Mouse (Mus musculus): ENCODE results near the gene Tbc1d4. TPM values are rescaled to one million over a fixed set of nuclear protein-coding genes. Genes with fewer than 3 reads are reported as not detected.

Tbc1d4 gene
- polyA plus RNA-seq, 1 experiment, result 1.6 TPM

GRCm38 (mm10) chr14:101602851-101603250, 6.1 kb downstream of the Tbc1d4 start:
- Histone ChIP-seq H3K27me3 (ENCODE audit: control insufficient read depth, insufficient read depth, low read length, poor library complexity, severe bottlenecking) (no peaks in the 10 kb centered on the region), H3K9me3 (replicated peaks; ENCODE audit: control insufficient read depth, insufficient read depth, low read length, poor library complexity, severe bottlenecking) (no peaks in the 10 kb centered on the region), H3K27ac (ENCODE audit: insufficient read depth, low read length) (no peak overlapping the region), H3K4me1 (ENCODE audit: control insufficient read depth, insufficient read depth, low read length) (no peaks in the 10 kb centered on the region), H3K9ac (ENCODE audit: low read depth, poor library complexity, severe bottlenecking) (no peak overlapping the region), H3K36me3 (ENCODE audit: control insufficient read depth, insufficient read depth, low read length, poor library complexity, severe bottlenecking) (no peaks in the 10 kb centered on the region), H3K4me3 (ENCODE audit: low read depth, low read length) (no peak overlapping the region)
- TF ChIP-seq EP300 (IDR thresholded peaks at IDR 0.05; ENCODE audit: insufficient read depth, low read depth, low read length), result no peak
- no peak for TF ChIP-seq CTCF (IDR thresholded peaks at IDR 0.05; ENCODE audit: low read depth, low read length)
- no peak for TF ChIP-seq POLR2A (IDR thresholded peaks at IDR 0.05; ENCODE audit: insufficient read depth, low read length)

GRCm38 (mm10) chr14:101597096-101597715, 11.8 kb downstream of the Tbc1d4 start:
- TF ChIP-seq EP300 (IDR thresholded peaks at IDR 0.05; ENCODE audit: insufficient read depth, low read depth, low read length) (no peak), POLR2A (IDR thresholded peaks at IDR 0.05; ENCODE audit: insufficient read depth, low read length) (no peak), CTCF (IDR thresholded peaks at IDR 0.05; ENCODE audit: low read depth, low read length) (no peak)
- Histone ChIP-seq H3K9me3 (replicated peaks; ENCODE audit: control insufficient read depth, insufficient read depth, low read length, poor library complexity, severe bottlenecking) (no peaks in the 10 kb centered on the region), H3K4me3 (ENCODE audit: low read depth, low read length) (no peak overlapping the region), H3K36me3 (ENCODE audit: control insufficient read depth, insufficient read depth, low read length, poor library complexity, severe bottlenecking) (no peaks in the 10 kb centered on the region), H3K9ac (ENCODE audit: low read depth, poor library complexity, severe bottlenecking) (no peak overlapping the region), H3K27ac (ENCODE audit: insufficient read depth, low read length) (no peak overlapping the region), H3K4me1 (ENCODE audit: control insufficient read depth, insufficient read depth, low read length) (no peaks in the 10 kb centered on the region), H3K27me3 (ENCODE audit: control insufficient read depth, insufficient read depth, low read length, poor library complexity, severe bottlenecking) (no peaks in the 10 kb centered on the region)

- H3K27ac ChIP-seq (ENCODE audit: insufficient read depth, low read length), result no peak overlapping the region
- no peak for TF ChIP-seq POLR2A (IDR thresholded peaks at IDR 0.05; ENCODE audit: insufficient read depth, low read length)
- no peak for TF ChIP-seq CTCF (IDR thresholded peaks at IDR 0.05; ENCODE audit: low read depth, low read length)
- no peak for TF ChIP-seq EP300 (IDR thresholded peaks at IDR 0.05; ENCODE audit: insufficient read depth, low read depth, low read length)
- no peaks in the 10 kb centered on the region for H3K9me3 ChIP-seq (replicated peaks; ENCODE audit: control insufficient read depth, insufficient read depth, low read length, poor library complexity, severe bottlenecking)
- H3K9ac ChIP-seq (ENCODE audit: low read depth, poor library complexity, severe bottlenecking), result no peak overlapping the region
- H3K4me3 ChIP-seq (ENCODE audit: low read depth, low read length), result no peak overlapping the region
- H3K27me3 ChIP-seq (ENCODE audit: control insufficient read depth, insufficient read depth, low read length, poor library complexity, severe bottlenecking), result no peaks in the 10 kb centered on the region
- H3K4me1 ChIP-seq (ENCODE audit: control insufficient read depth, insufficient read depth, low read length), result no peaks in the 10 kb centered on the region
- no peaks in the 10 kb centered on the region for H3K36me3 ChIP-seq (ENCODE audit: control insufficient read depth, insufficient read depth, low read length, poor library complexity, severe bottlenecking)
These were observed 12.3 kb downstream of the Tbc1d4 start for GRCm38 (mm10) chr14:101596691-101597090.

GRCm38 (mm10) chr14:101595301-101596080, 13.5 kb downstream of the Tbc1d4 start:
- no peaks in the 10 kb centered on the region for H3K27me3 ChIP-seq (ENCODE audit: control insufficient read depth, insufficient read depth, low read length, poor library complexity, severe bottlenecking)
- H3K4me3 ChIP-seq (ENCODE audit: low read depth, low read length), result no peak overlapping the region
- TF ChIP-seq POLR2A (IDR thresholded peaks at IDR 0.05; ENCODE audit: insufficient read depth, low read length) (no peak), CTCF (IDR thresholded peaks at IDR 0.05; ENCODE audit: low read depth, low read length) (no peak), EP300 (IDR thresholded peaks at IDR 0.05; ENCODE audit: insufficient read depth, low read depth, low read length) (no peak)
- H3K4me1 ChIP-seq (ENCODE audit: control insufficient read depth, insufficient read depth, low read length), result no peaks in the 10 kb centered on the region
- no peaks in the 10 kb centered on the region for H3K36me3 ChIP-seq (ENCODE audit: control insufficient read depth, insufficient read depth, low read length, poor library complexity, severe bottlenecking)
- H3K9ac ChIP-seq (ENCODE audit: low read depth, poor library complexity, severe bottlenecking), result no peak overlapping the region
- no peaks in the 10 kb centered on the region for H3K9me3 ChIP-seq (replicated peaks; ENCODE audit: control insufficient read depth, insufficient read depth, low read length, poor library complexity, severe bottlenecking)
- no peak overlapping the region for H3K27ac ChIP-seq (ENCODE audit: insufficient read depth, low read length)

GRCm38 (mm10) chr14:101594001-101594400, 15.0 kb downstream of the Tbc1d4 start:
- Histone ChIP-seq H3K9me3 (replicated peaks; ENCODE audit: control insufficient read depth, insufficient read depth, low read length, poor library complexity, severe bottlenecking) (no peaks in the 10 kb centered on the region), H3K4me1 (ENCODE audit: control insufficient read depth, insufficient read depth, low read length) (no peaks in the 10 kb centered on the region), H3K9ac (ENCODE audit: low read depth, poor library complexity, severe bottlenecking) (no peak overlapping the region), H3K36me3 (ENCODE audit: control insufficient read depth, insufficient read depth, low read length, poor library complexity, severe bottlenecking) (no peaks in the 10 kb centered on the region), H3K27ac (ENCODE audit: insufficient read depth, low read length) (no peak overlapping the region), H3K27me3 (ENCODE audit: control insufficient read depth, insufficient read depth, low read length, poor library complexity, severe bottlenecking) (no peaks in the 10 kb centered on the region), H3K4me3 (ENCODE audit: low read depth, low read length) (no peak overlapping the region)
- TF ChIP-seq CTCF (IDR thresholded peaks at IDR 0.05; ENCODE audit: low read depth, low read length), result no peak
- TF ChIP-seq POLR2A (IDR thresholded peaks at IDR 0.05; ENCODE audit: insufficient read depth, low read length), result no peak
- no peak for TF ChIP-seq EP300 (IDR thresholded peaks at IDR 0.05; ENCODE audit: insufficient read depth, low read depth, low read length)

GRCm38 (mm10) chr14:101593340-101593739, 15.7 kb downstream of the Tbc1d4 start:
- TF ChIP-seq POLR2A (IDR thresholded peaks at IDR 0.05; ENCODE audit: insufficient read depth, low read length) (no peak), EP300 (IDR thresholded peaks at IDR 0.05; ENCODE audit: insufficient read depth, low read depth, low read length) (no peak), CTCF (IDR thresholded peaks at IDR 0.05; ENCODE audit: low read depth, low read length) (no peak)
- Histone ChIP-seq H3K36me3 (ENCODE audit: control insufficient read depth, insufficient read depth, low read length, poor library complexity, severe bottlenecking) (no peaks in the 10 kb centered on the region), H3K4me3 (ENCODE audit: low read depth, low read length) (no peak overlapping the region), H3K9me3 (replicated peaks; ENCODE audit: control insufficient read depth, insufficient read depth, low read length, poor library complexity, severe bottlenecking) (no peaks in the 10 kb centered on the region), H3K4me1 (ENCODE audit: control insufficient read depth, insufficient read depth, low read length) (no peaks in the 10 kb centered on the region), H3K27me3 (ENCODE audit: control insufficient read depth, insufficient read depth, low read length, poor library complexity, severe bottlenecking) (no peaks in the 10 kb centered on the region), H3K27ac (ENCODE audit: insufficient read depth, low read length) (no peak overlapping the region), H3K9ac (ENCODE audit: low read depth, poor library complexity, severe bottlenecking) (no peak overlapping the region)

Measured in ES-Bruce4 (cell line).